Mouse (Mus musculus) embryonic facial prominence, embryonic 15.5 days (tissue): Measurements from ENCODE around the gene Rps24. TPM values are rescaled to one million over a fixed set of nuclear protein-coding genes. Genes with fewer than 3 reads are reported as not detected.

Experiments
- ATAC-seq: fragments of 200-750 bp; cut with Nextera tagmentation; 2 replicates; pipeline ENCODE4 v1.8.0; 2017; ENCODE audit warnings: low read depth, moderate TSS enrichment; ENCODE audit not compliant: insufficient number of reproducible peaks, low FRiP score, low TSS enrichment
- H3K27ac ChIP-seq: fragments of 300-500 bp; sonication (generic); replicated peaks from 2 replicates; pipeline ENCODE4 v1.5.1; 2015; ENCODE audit warnings: mild to moderate bottlenecking, inconsistent platforms
- H3K27me3 ChIP-seq: fragments of 300-500 bp; sonication (generic); 2 replicates; pipeline ENCODE4 v1.6.1; 2015; ENCODE audit warnings: inconsistent platforms
- H3K36me3 ChIP-seq: fragments of 300-500 bp; sonication (generic); 2 replicates; pipeline ENCODE4 v1.6.1; 2015; ENCODE audit warnings: mild to moderate bottlenecking, inconsistent platforms
- H3K4me1 ChIP-seq: fragments of 300-500 bp; sonication (generic); 2 replicates; pipeline ENCODE4 v1.6.1; 2015; ENCODE audit warnings: inconsistent platforms
- H3K4me2 ChIP-seq: fragments of 300-500 bp; sonication (generic); replicated peaks from 2 replicates; pipeline ENCODE4 v1.6.1; 2015; ENCODE audit warnings: mild to moderate bottlenecking, inconsistent platforms
- H3K4me3 ChIP-seq: fragments of 300-500 bp; sonication (generic); replicated peaks from 2 replicates; pipeline ENCODE4 v1.5.1; 2015; ENCODE audit warnings: mild to moderate bottlenecking, inconsistent platforms
- H3K9ac ChIP-seq: fragments of 300-500 bp; sonication (generic); 2 replicates; pipeline ENCODE4 v1.6.1; 2015; ENCODE audit warnings: inconsistent platforms
- H3K9me3 ChIP-seq: fragments of 300-500 bp; sonication (generic); replicated peaks from 2 replicates; pipeline ENCODE4 v1.6.1; 2016; ENCODE audit warnings: inconsistent platforms
- WGBS: fragments of 180-500 bp; shearing (Covaris S2); methylation state at CpG from one replicate; pipeline ENCODE4 v1.1.7; 2015; 5-methylcytosine and 5-hydroxymethylcytosine counted together
- polyA plus RNA-seq: library from polyadenylated mRNA; unstranded; fragments of >200 nt; fragmentation: Nextera tagmentation; extraction: Ambion mirVana; gene quantifications from 2 replicates; pipeline ENCODE4 v1.2.1, GENCODE M21; 2015

Gene Rps24
- polyA plus RNA-seq, 1 experiment from 2014 or later, result 870 TPM

GRCm38 (mm10) chr14:24498561-24499255 lies 11.8 kb downstream of the Rps24 start:
- ATAC-seq, result no peak
- peaks cover 29% of the 10 kb centered on the region for H3K4me1 ChIP-seq
- 59% methylated on average over 5 of the region's 5 CpGs for WGBS
- H3K9ac ChIP-seq, result no peak overlapping the region
- no peaks in the 10 kb centered on the region for H3K9me3 ChIP-seq
- H3K4me3 ChIP-seq, result no peak overlapping the region
- no peak overlapping the region for H3K27ac ChIP-seq
- H3K27me3 ChIP-seq, result no peaks in the 10 kb centered on the region
- H3K36me3 ChIP-seq, result peaks cover 53% of the 10 kb centered on the region
- H3K4me2 ChIP-seq, result no peak overlapping the region

GRCm38 (mm10) chr14:24499478-24499877 lies 12.6 kb downstream of the Rps24 start:
- Histone ChIP-seq H3K4me1 (peaks cover 22% of the 10 kb centered on the region), H3K27me3 (no peaks in the 10 kb centered on the region), H3K4me2 (no peak overlapping the region), H3K9me3 (no peaks in the 10 kb centered on the region), H3K9ac (no peak overlapping the region), H3K36me3 (peaks cover 45% of the 10 kb centered on the region), H3K27ac (peak overlapping the region; percentile 44; the same call in 1 of the 2 replicates), H3K4me3 (no peak overlapping the region)
- no peak for ATAC-seq
- WGBS, result 34% methylated on average over 9 of the region's 9 CpGs

GRCm38 (mm10) chr14:24500091-24500844 lies 13.3 kb downstream of the Rps24 start:
- Histone ChIP-seq H3K4me1 (peaks cover 16% of the 10 kb centered on the region), H3K27ac (peak overlapping the region; percentile 44), H3K9ac (no peak overlapping the region), H3K36me3 (peaks cover 39% of the 10 kb centered on the region), H3K9me3 (no peaks in the 10 kb centered on the region), H3K27me3 (no peaks in the 10 kb centered on the region), H3K4me2 (peak overlapping the region; percentile 37), H3K4me3 (no peak overlapping the region; the same call in 1 of the 2 replicates)
- WGBS, result 9% methylated on average over 18 of the region's 18 CpGs
- peak; percentile 65 for ATAC-seq

GRCm38 (mm10) chr14:24500845-24501186 lies 13.9 kb downstream of the Rps24 start:
- Histone ChIP-seq H3K4me3 (no peak overlapping the region; the same call in 1 of the 2 replicates), H3K27me3 (no peaks in the 10 kb centered on the region), H3K4me2 (peak overlapping the region; percentile 37), H3K36me3 (peaks cover 34% of the 10 kb centered on the region), H3K9me3 (no peaks in the 10 kb centered on the region), H3K9ac (no peak overlapping the region), H3K4me1 (peaks cover 16% of the 10 kb centered on the region), H3K27ac (peak overlapping the region; percentile 44)
- ATAC-seq, result peak; percentile 45; the same call in 1 of the 2 replicates
- 15% methylated on average over 8 of the region's 8 CpGs for WGBS

GRCm38 (mm10) chr14:24501256-24501655 lies 14.3 kb downstream of the Rps24 start:
- WGBS, result 60% methylated on average over 4 of the region's 4 CpGs
- Histone ChIP-seq H3K27ac (no peak overlapping the region), H3K36me3 (peaks cover 30% of the 10 kb centered on the region), H3K4me3 (no peak overlapping the region), H3K4me1 (peaks cover 16% of the 10 kb centered on the region), H3K9ac (no peak overlapping the region), H3K27me3 (no peaks in the 10 kb centered on the region), H3K4me2 (no peak overlapping the region), H3K9me3 (no peaks in the 10 kb centered on the region)
- no peak for ATAC-seq

- H3K4me2 ChIP-seq, result no peak overlapping the region; the same call in 1 of the 2 replicates
- no peak overlapping the region for H3K27ac ChIP-seq
- peaks cover 17% of the 10 kb centered on the region for H3K4me1 ChIP-seq
- WGBS, result 35% methylated on average over 14 of the region's 14 CpGs
- no peak for ATAC-seq
- no peak overlapping the region for H3K9ac ChIP-seq
- H3K9me3 ChIP-seq, result no peaks in the 10 kb centered on the region
- H3K36me3 ChIP-seq, result no peaks in the 10 kb centered on the region
- H3K4me3 ChIP-seq, result no peak overlapping the region
- H3K27me3 ChIP-seq, result no peaks in the 10 kb centered on the region
Observed at GRCm38 (mm10) chr14:24507452-24508069, 20.6 kb downstream of the Rps24 start.

- ATAC-seq, result no peak
- WGBS, result 14% methylated on average over 18 of the region's 18 CpGs
- peak overlapping the region; percentile 9; the same call in 1 of the 2 replicates for H3K4me3 ChIP-seq
- peak overlapping the region; percentile 37 for H3K4me2 ChIP-seq
- H3K36me3 ChIP-seq, result no peaks in the 10 kb centered on the region
- peaks cover 17% of the 10 kb centered on the region for H3K4me1 ChIP-seq
- H3K9ac ChIP-seq, result no peak overlapping the region
- no peak overlapping the region for H3K27ac ChIP-seq
- no peaks in the 10 kb centered on the region for H3K9me3 ChIP-seq
- H3K27me3 ChIP-seq, result no peaks in the 10 kb centered on the region
Observed at GRCm38 (mm10) chr14:24508070-24508773, 21.3 kb downstream of the Rps24 start.

- no peak overlapping the region for H3K4me2 ChIP-seq
- 73% methylated on average over 5 of the region's 5 CpGs for WGBS
- H3K4me3 ChIP-seq, result no peak overlapping the region
- H3K27me3 ChIP-seq, result no peaks in the 10 kb centered on the region
- no peak for ATAC-seq
- no peaks in the 10 kb centered on the region for H3K9me3 ChIP-seq
- H3K9ac ChIP-seq, result no peak overlapping the region
- no peak overlapping the region for H3K27ac ChIP-seq
- peaks cover 17% of the 10 kb centered on the region for H3K4me1 ChIP-seq
- H3K36me3 ChIP-seq, result no peaks in the 10 kb centered on the region
Observed at GRCm38 (mm10) chr14:24509557-24509956, 22.6 kb downstream of the Rps24 start.

GRCm38 (mm10) chr14:24510218-24510617 lies 23.3 kb downstream of the Rps24 start:
- H3K9ac ChIP-seq, result no peak overlapping the region
- H3K9me3 ChIP-seq, result no peaks in the 10 kb centered on the region
- 96% methylated on average over 1 of the region's 1 CpGs for WGBS

GRCm38 (mm10) chr14:24510679-24511078 lies 23.8 kb downstream of the Rps24 start:
- H3K27ac ChIP-seq, result no peak overlapping the region
- H3K4me1 ChIP-seq, result peaks cover 17% of the 10 kb centered on the region
- no peaks in the 10 kb centered on the region for H3K9me3 ChIP-seq
- WGBS, result 66% methylated on average over 2 of the region's 2 CpGs
- no peak overlapping the region for H3K4me2 ChIP-seq
- H3K36me3 ChIP-seq, result no peaks in the 10 kb centered on the region
- no peak for ATAC-seq
- no peak overlapping the region for H3K4me3 ChIP-seq
- no peak overlapping the region for H3K9ac ChIP-seq
- no peaks in the 10 kb centered on the region for H3K27me3 ChIP-seq

More at GRCm38 (mm10) chr14:24510218-24510617, 23.3 kb downstream of the Rps24 start:
- no peak overlapping the region for H3K4me2 ChIP-seq
- no peaks in the 10 kb centered on the region for H3K36me3 ChIP-seq
- H3K4me3 ChIP-seq, result no peak overlapping the region
- H3K27ac ChIP-seq, result no peak overlapping the region
- ATAC-seq, result no peak
- no peaks in the 10 kb centered on the region for H3K27me3 ChIP-seq
- H3K4me1 ChIP-seq, result peaks cover 17% of the 10 kb centered on the region
